Comparison of ENCODE assay signal across 18 mouse cellular contexts in the genomic region with DNA sequence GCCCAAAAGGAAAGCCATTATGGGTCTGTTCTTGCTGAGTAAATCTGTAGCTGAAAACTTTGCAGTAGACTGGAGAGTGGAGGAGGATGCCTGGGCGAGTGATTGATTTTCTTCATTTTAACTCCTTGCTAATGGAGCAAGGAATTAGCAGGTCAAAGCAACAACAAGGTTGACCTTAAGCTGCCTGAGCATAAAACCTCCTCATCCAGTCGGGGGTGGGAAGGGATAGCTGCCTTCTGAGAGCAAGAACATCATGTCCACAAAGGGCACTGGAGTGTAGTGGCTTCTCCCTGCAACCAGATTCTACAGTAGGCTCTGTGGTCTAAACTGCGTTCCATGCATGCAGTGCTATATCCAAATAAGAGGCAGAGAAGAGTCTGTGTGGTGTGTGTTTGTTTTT. TPM values are rescaled to one million over a fixed set of nuclear protein-coding genes. Genes with fewer than 3 reads are reported as not detected.
"Had no signal": no experiment of that assay in that cellular context is flagged by ENCODE, and none has a peak within 500 bp of the region (broad histone marks: within the 10 kb centered on the region; RNA-seq: fewer than 3 reads in every experiment).

No protein-coding gene starts in this region.

- H3K4me2 ChIP-seq: lung, embryonic 14.5 days; midbrain, embryonic 11.5 days; midbrain, embryonic 13.5 days; midbrain, embryonic 15.5 days; neural tube, embryonic 12.5 days; stomach, embryonic 15.5 days had no signal

- H3K27me3 ChIP-seq: midbrain, embryonic 13.5 days; midbrain, embryonic 15.5 days; neural tube, embryonic 12.5 days; stomach, embryonic 15.5 days had no signal

- H3K4me3 ChIP-seq: midbrain, embryonic 13.5 days; midbrain, embryonic 15.5 days; neural tube, embryonic 12.5 days; stomach, embryonic 15.5 days had no signal

- DNase-seq: lung, adult 18-20 months; lung, embryonic 14.5 days; lung, postnatal 10 days; lung, postnatal 4 days; right cerebral cortex, postnatal 14 days; thymus, adult 2 months; thymus, postnatal 25 days; thymus, postnatal 4 days had no signal

- H3K9ac ChIP-seq: lung, embryonic 14.5 days; midbrain, embryonic 13.5 days; midbrain, embryonic 15.5 days; neural tube, embryonic 12.5 days; stomach, embryonic 15.5 days had no signal

- H3K36me3 ChIP-seq: midbrain, embryonic 13.5 days; midbrain, embryonic 15.5 days; neural tube, embryonic 12.5 days; stomach, embryonic 15.5 days had no signal

- H3K4me1 ChIP-seq: midbrain, embryonic 13.5 days; midbrain, embryonic 15.5 days; neural tube, embryonic 12.5 days; stomach, embryonic 15.5 days had no signal

- H3K27ac ChIP-seq: midbrain, embryonic 13.5 days; midbrain, embryonic 15.5 days; neural tube, embryonic 12.5 days; stomach, embryonic 15.5 days; stomach, postnatal 0 days had no signal

- ATAC-seq: midbrain, embryonic 13.5 days; midbrain, embryonic 15.5 days had no signal

- H3K9me3 ChIP-seq: midbrain, embryonic 13.5 days; midbrain, embryonic 15.5 days; neural tube, embryonic 12.5 days; stomach, embryonic 15.5 days had no signal

RNA-seq across cellular contexts. Expression of a gene that starts 41.3 kb away (rescaled TPM):
- total RNA-seq: megakaryocyte, adult 5-6 weeks; megakaryocyte-erythroid progenitor cell, adult 5-6 weeks; monocyte, adult 5-6 weeks had no signal

RNA-seq across cellular contexts. Expression of a gene that starts 41.4 kb away (rescaled TPM):
- total RNA-seq: megakaryocyte-erythroid progenitor cell, adult 5-6 weeks; midbrain, postnatal 0 days had no signal
